Mouse (Mus musculus): Measurements from ENCODE around the gene Nod1.

Gene Nod1

GRCm38 (mm10) chr6:54891384-54891783 is 81.0 kb downstream of the Nod1 start:
- DNase-seq (ENCODE audit: extremely low spot score, low spot score): no peak

DNA sequence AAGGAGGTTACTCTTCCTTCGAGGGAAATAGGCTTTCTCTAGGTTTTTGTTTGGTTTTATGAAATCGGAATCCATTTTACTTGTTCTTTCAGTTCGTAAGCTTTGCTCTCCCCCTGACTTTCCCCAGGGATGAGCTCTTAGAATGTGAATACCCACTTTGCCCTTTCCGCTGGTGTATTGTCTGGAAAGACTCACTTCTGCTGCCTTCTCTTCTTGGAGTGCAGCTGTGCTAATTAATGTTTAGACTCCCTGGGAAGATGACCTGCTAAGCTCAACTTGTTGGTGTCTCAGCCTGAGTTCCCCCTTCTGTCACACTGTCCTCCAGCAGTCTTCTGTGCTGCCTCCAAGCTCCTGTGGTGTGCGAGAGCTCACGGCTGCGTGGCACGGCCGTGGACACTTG is 82.2 kb downstream of the Nod1 start:
- DNase-seq (ENCODE audit: extremely low spot score, low spot score): no peak

DNA sequence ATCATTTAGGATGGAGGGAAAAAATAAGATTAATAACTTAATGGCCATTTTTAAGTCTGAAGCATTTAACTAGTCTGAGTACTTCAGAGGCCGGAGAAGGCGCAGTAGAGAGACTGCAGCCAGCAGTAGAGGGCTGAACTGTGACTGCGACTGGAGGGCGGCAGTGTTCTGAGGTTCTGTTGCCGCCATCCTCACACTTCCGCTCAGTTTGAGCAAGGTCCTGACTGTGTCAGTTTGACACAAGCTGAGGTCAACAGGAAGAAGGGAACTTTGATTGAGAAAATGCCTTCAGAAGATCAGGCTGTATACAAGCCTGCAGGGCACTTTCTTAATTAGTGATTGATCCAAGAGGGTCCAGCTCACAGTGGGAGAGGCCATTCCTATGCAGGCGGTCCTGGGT is 86.2 kb downstream of the Nod1 start:
- no peak for DNase-seq (ENCODE audit: extremely low spot score, low spot score)

GRCm38 (mm10) chr6:54883424-54883823 is 89.0 kb downstream of the Nod1 start:
- DNase-seq (ENCODE audit: extremely low spot score, low spot score): no peak

GRCm38 (mm10) chr6:54880086-54880485 is 92.3 kb downstream of the Nod1 start:
- DNase-seq (ENCODE audit: extremely low spot score, low spot score): no peak

DNA sequence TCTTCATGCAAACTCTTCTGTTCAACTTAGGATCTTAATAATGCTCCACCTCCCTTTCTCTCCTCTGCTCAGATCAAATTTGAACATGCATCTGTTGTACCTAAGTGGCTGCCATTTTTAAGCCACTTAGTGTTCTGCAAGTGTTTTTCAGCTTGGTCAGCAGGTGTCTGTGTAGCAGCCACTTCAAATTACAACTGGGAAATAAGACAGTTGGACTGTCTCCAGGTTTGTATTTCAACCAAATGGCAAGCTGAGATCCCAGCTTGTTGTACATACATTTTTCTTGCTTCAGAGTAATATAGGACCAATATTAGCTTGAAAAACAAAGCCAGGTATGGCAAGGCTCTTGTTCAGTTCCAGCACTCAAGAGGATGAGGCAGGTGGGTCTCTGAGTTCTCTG is 93.9 kb downstream of the Nod1 start:
- DNase-seq (ENCODE audit: extremely low spot score, low spot score): no peak

GRCm38 (mm10) chr6:54877651-54878050 is 94.8 kb downstream of the Nod1 start:
- no peak for DNase-seq (ENCODE audit: extremely low spot score, low spot score)

- no peak for DNase-seq (ENCODE audit: extremely low spot score, low spot score)
Measured at GRCm38 (mm10) chr6:54876782-54877181, 95.6 kb downstream of the Nod1 start.
